Mouse (Mus musculus): ENCODE measurements around the gene Npas4. TPM values are rescaled to one million over a fixed set of nuclear protein-coding genes. Genes with fewer than 3 reads are reported as not detected.
A peak's percentile ranks its signal among the peaks of the same experiment; 100 is the strongest.

Npas4 gene
- 0.08 and 0.10 TPM in 2 replicates for polyA plus RNA-seq (2016; fragmentation: Nextera tagmentation; extraction: Ambion mirVana)

GRCm38 (mm10) chr19:4990256-4990625 is at the start of gene Npas4:
Npas4 (minus strand) TSS chr19:4990316.
- Histone ChIP-seq H3K27ac (no peak within 1 kb of the TSS), H3K4me3 (peak within 1 kb of the TSS; percentile 42), H3K9me3 (replicated peaks) (no peaks in the 10 kb centered on the region), H3K9ac (peak within 1 kb of the TSS; percentile 52), H3K36me3 (no peaks in the 10 kb centered on the region), H3K4me1 (peaks cover 14% of the 10 kb centered on the region), H3K27me3 (peaks cover 98% of the 10 kb centered on the region), H3K4me2 (replicated peaks) (peak within 1 kb of the TSS; percentile 60)
- ATAC-seq (ENCODE audit: low FRiP score), result 0 out of 2 replicates have a peak, but pooled peaks have one; percentile 9
- 22% methylated on average over 4 of the region's 4 CpGs for WGBS

GRCm38 (mm10) chr19:5039301-5040114 is 49.4 kb upstream of the Npas4 start:
- ATAC-seq (ENCODE audit: low FRiP score), result peak; percentile 41

GRCm38 (mm10) chr19:5038709-5039156 is 48.6 kb upstream of the Npas4 start, which contains the start of the genes B4gat1 and AC124502.3:
B4gat1 (plus strand) TSS chr19:5038826.
AC124502.3 (plus strand) TSS chr19:5038891.
- H3K27me3 ChIP-seq, result no peaks in the 10 kb centered on the region

More at GRCm38 (mm10) chr19:5039301-5040114, 49.4 kb upstream of the Npas4 start:
- peak overlapping the region; percentile 85 for H3K27ac ChIP-seq
- H3K9ac ChIP-seq, result peak overlapping the region; percentile 91
- peaks cover 35% of the 10 kb centered on the region for H3K4me1 ChIP-seq
- peak overlapping the region; percentile 99 for H3K4me2 ChIP-seq (replicated peaks)
- H3K4me3 ChIP-seq, result peak overlapping the region; percentile 78
- 0 out of 2 replicates have a peak, but pooled peaks cover 6% of the 10 kb centered on the region for H3K36me3 ChIP-seq
- WGBS, result 13% methylated on average over 41 of the region's 41 CpGs
- no peaks in the 10 kb centered on the region for H3K9me3 ChIP-seq (replicated peaks)
- no peaks in the 10 kb centered on the region for H3K27me3 ChIP-seq

DNA sequence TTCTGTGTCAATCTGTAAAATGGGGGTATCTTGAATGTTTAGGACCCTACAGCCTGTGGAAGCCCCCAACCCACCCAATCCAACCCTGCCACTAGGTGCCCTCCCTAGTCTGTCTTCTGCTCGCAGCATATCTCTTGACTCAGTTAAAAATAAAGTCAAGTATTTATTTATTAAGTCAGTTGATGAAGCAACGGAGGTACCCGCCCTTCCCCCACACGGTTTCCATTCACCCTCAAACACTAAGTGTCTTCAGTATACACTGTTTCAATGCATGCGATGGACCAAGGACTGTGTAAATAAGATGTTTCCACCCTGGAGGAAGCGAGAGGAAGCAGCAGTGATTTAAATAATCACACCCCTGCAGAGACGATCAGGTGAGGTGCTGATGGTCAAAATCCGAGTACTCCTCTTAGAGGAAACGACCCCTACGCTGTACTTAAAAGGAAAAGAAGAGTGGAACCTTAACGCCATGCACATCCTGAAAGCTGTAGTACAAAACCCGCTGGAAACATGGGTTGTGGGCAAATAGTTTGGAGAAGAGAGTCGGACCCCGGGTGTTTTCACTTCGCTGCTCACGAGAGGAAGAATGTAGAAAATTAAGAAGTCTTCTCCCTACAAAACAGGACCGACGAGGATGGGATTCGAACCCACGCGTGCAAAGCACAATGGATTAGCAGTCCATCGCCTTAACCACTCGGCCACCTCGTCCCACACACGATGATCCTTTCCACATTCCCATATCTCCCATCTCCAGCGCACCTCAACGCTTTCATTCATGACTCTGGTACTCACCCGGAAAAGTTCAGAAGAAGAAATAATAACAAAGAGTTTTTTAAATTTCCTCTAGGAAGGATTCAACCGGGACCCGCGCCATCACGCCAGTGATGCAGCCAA is 47.8 kb upstream of the Npas4 start:
- no peaks in the 10 kb centered on the region for H3K9me3 ChIP-seq (replicated peaks)
- H3K4me3 ChIP-seq, result peak overlapping the region; percentile 78
- peak; percentile 53 for ATAC-seq (ENCODE audit: low FRiP score)
- no peaks in the 10 kb centered on the region for H3K36me3 ChIP-seq
- H3K27me3 ChIP-seq, result no peaks in the 10 kb centered on the region
- WGBS, result 5% methylated on average over 32 of the region's 32 CpGs
- peak overlapping the region; percentile 91 for H3K9ac ChIP-seq
- peak overlapping the region; percentile 99 for H3K4me2 ChIP-seq (replicated peaks)
- H3K27ac ChIP-seq, result peak overlapping the region; percentile 85
- H3K4me1 ChIP-seq, result peaks cover 35% of the 10 kb centered on the region

More at GRCm38 (mm10) chr19:5038709-5039156, 48.6 kb upstream of the Npas4 start, which contains the start of the genes B4gat1 and AC124502.3:
- peaks cover 35% of the 10 kb centered on the region for H3K4me1 ChIP-seq
- 0 out of 2 replicates have a peak, but pooled peaks cover 3% of the 10 kb centered on the region for H3K36me3 ChIP-seq
- no peaks in the 10 kb centered on the region for H3K9me3 ChIP-seq (replicated peaks)
- peak within 1 kb of the TSS; percentile 78 for H3K4me3 ChIP-seq
- 1% methylated on average over 39 of the region's 44 CpGs for WGBS
- peak within 1 kb of the TSS; percentile 85 for H3K27ac ChIP-seq
- ATAC-seq (ENCODE audit: low FRiP score), result peak; percentile 89
- peak within 1 kb of the TSS; percentile 91 for H3K9ac ChIP-seq
- peak within 1 kb of the TSS; percentile 99 for H3K4me2 ChIP-seq (replicated peaks)

- ATAC-seq (ENCODE audit: low FRiP score), result no peak
- Histone ChIP-seq H3K9me3 (replicated peaks) (no peaks in the 10 kb centered on the region), H3K4me3 (no peak overlapping the region), H3K4me1 (peaks cover 24% of the 10 kb centered on the region), H3K9ac (no peak overlapping the region), H3K27me3 (no peaks in the 10 kb centered on the region), H3K27ac (no peak overlapping the region), H3K36me3 (no peaks in the 10 kb centered on the region), H3K4me2 (replicated peaks) (no peak overlapping the region)
- 83% methylated on average over 4 of the region's 4 CpGs for WGBS
These were observed 46.5 kb upstream of the Npas4 start for GRCm38 (mm10) chr19:5036577-5036976.

DNA sequence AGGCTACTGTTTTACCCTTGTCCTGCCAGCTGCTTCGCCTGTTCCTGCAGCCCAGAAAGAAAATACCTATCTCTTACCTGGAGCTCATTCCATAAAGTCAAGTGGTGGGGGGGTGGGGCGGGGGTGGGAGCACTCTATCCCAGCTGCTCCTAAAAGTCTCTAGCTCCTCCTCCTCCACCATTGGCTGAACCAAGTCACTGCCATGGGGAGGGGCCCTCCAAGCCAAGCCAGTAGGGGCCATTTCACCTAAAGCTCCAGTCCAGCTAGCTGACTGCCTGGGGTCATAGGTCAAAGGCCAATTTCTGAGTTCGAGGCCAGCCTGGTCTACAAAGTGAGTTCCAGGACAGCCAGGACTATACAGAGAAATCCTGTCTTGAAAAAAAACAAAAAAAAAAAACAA is 42.6 kb upstream of the Npas4 start:
- WGBS, result 92% methylated on average over 3 of the region's 3 CpGs
- Histone ChIP-seq H3K4me2 (replicated peaks) (no peak overlapping the region), H3K36me3 (peaks cover 30% of the 10 kb centered on the region), H3K9ac (no peak overlapping the region), H3K27me3 (no peaks in the 10 kb centered on the region), H3K4me1 (peaks cover 2% of the 10 kb centered on the region; the same call in 1 of the 2 replicates), H3K4me3 (no peak overlapping the region), H3K9me3 (replicated peaks) (no peaks in the 10 kb centered on the region), H3K27ac (no peak overlapping the region)
- no peak for ATAC-seq (ENCODE audit: low FRiP score)

DNA sequence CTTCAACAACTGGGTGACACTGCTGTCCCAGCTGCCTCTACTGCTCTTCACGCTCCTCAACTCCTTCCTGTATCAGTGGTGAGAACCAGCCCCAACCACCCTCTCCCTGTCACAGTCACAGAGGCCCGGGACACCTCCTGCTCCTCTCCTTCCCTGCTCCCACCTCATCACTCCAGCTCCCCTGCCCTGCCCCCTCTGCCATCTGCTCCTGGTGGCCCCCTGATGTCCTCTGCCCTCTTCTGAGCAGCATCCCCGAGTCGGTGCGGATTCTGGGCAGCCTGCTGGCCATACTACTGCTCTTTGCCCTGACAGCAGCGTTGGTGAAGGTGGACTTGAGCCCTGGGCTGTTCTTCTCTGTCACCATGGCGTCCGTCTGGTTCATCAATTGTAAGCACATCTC is 36.0 kb upstream of the Npas4 start:
- ATAC-seq (ENCODE audit: low FRiP score), result no peak
- H3K4me3 ChIP-seq, result no peak overlapping the region
- H3K9ac ChIP-seq, result no peak overlapping the region
- H3K27ac ChIP-seq, result no peak overlapping the region
- no peaks in the 10 kb centered on the region for H3K4me1 ChIP-seq
- no peaks in the 10 kb centered on the region for H3K27me3 ChIP-seq
- no peak overlapping the region for H3K4me2 ChIP-seq (replicated peaks)
- H3K36me3 ChIP-seq, result peaks cover 35% of the 10 kb centered on the region
- 86% methylated on average over 8 of the region's 8 CpGs for WGBS
- no peaks in the 10 kb centered on the region for H3K9me3 ChIP-seq (replicated peaks)

GRCm38 (mm10) chr19:5023621-5024479 is 33.7 kb upstream of the Npas4 start, which contains the start of gene Slc29a2:
Slc29a2 (plus strand) TSS chr19:5023860.
- peak within 1 kb of the TSS; percentile 85 for H3K4me2 ChIP-seq (replicated peaks)
- peak within 1 kb of the TSS; percentile 73 for H3K9ac ChIP-seq
- no peaks in the 10 kb centered on the region for H3K9me3 ChIP-seq (replicated peaks)
- peak within 1 kb of the TSS; percentile 91 for H3K27ac ChIP-seq
- H3K4me3 ChIP-seq, result peak within 1 kb of the TSS; percentile 66
- H3K27me3 ChIP-seq, result no peaks in the 10 kb centered on the region
- H3K36me3 ChIP-seq, result peaks cover 16% of the 10 kb centered on the region
- no peaks in the 10 kb centered on the region for H3K4me1 ChIP-seq
- WGBS, result under 1% methylated on average over 62 of the region's 62 CpGs
- ATAC-seq (ENCODE audit: low FRiP score), result peak; percentile 95

- Histone ChIP-seq H3K27ac (no peak overlapping the region), H3K4me3 (no peak overlapping the region), H3K9ac (no peak overlapping the region), H3K27me3 (no peaks in the 10 kb centered on the region), H3K36me3 (0 out of 2 replicates have a peak, but pooled peaks cover 2% of the 10 kb centered on the region), H3K4me2 (replicated peaks) (no peak overlapping the region), H3K9me3 (replicated peaks) (no peaks in the 10 kb centered on the region), H3K4me1 (no peaks in the 10 kb centered on the region)
- WGBS, result 96% methylated on average over 2 of the region's 2 CpGs
- no peak for ATAC-seq (ENCODE audit: low FRiP score)
These were observed 31.3 kb upstream of the Npas4 start for GRCm38 (mm10) chr19:5021416-5021815.

- no peak overlapping the region for H3K27ac ChIP-seq
- H3K36me3 ChIP-seq, result no peaks in the 10 kb centered on the region
- no peak overlapping the region for H3K4me3 ChIP-seq
- ATAC-seq (ENCODE audit: low FRiP score), result no peak
- 86% methylated on average over 3 of the region's 3 CpGs for WGBS
- no peaks in the 10 kb centered on the region for H3K9me3 ChIP-seq (replicated peaks)
- no peak overlapping the region for H3K4me2 ChIP-seq (replicated peaks)
- H3K4me1 ChIP-seq, result no peaks in the 10 kb centered on the region
- H3K9ac ChIP-seq, result no peak overlapping the region
- no peaks in the 10 kb centered on the region for H3K27me3 ChIP-seq
These were observed 28.1 kb upstream of the Npas4 start for GRCm38 (mm10) chr19:5018191-5018590.

GRCm38 (mm10) chr19:5017611-5018010 is 27.5 kb upstream of the Npas4 start:
- H3K27ac ChIP-seq, result no peak overlapping the region
- no peaks in the 10 kb centered on the region for H3K9me3 ChIP-seq (replicated peaks)
- H3K27me3 ChIP-seq, result 0 out of 2 replicates have a peak, but pooled peaks cover 2% of the 10 kb centered on the region
- H3K36me3 ChIP-seq, result no peaks in the 10 kb centered on the region
- no peak overlapping the region for H3K9ac ChIP-seq
- ATAC-seq (ENCODE audit: low FRiP score), result no peak
- H3K4me1 ChIP-seq, result no peaks in the 10 kb centered on the region
- WGBS, result 83% methylated on average over 4 of the region's 4 CpGs
- H3K4me3 ChIP-seq, result no peak overlapping the region
- no peak overlapping the region for H3K4me2 ChIP-seq (replicated peaks)
